Mouse (Mus musculus) kidney, adult 2 months (tissue): ENCODE measurements around the gene Gna12.

Source experiments
- CTCF ChIP-seq: fragments of 200-500 bp; conservative IDR thresholded peaks from 2 replicates; pipeline ENCODE4 v1.5.1; 2011; ENCODE audit warnings: low read depth, mild to moderate bottlenecking, control low read depth, low read length, moderate library complexity, mixed read lengths; ENCODE audit not compliant: insufficient read depth, insufficient read length
- POLR2A ChIP-seq: fragments of 200-500 bp; IDR thresholded peaks from one replicate; pipeline ENCODE4 v1.6.1; 2011; ENCODE audit warnings: low read depth, low read length, control low read depth

DNA sequence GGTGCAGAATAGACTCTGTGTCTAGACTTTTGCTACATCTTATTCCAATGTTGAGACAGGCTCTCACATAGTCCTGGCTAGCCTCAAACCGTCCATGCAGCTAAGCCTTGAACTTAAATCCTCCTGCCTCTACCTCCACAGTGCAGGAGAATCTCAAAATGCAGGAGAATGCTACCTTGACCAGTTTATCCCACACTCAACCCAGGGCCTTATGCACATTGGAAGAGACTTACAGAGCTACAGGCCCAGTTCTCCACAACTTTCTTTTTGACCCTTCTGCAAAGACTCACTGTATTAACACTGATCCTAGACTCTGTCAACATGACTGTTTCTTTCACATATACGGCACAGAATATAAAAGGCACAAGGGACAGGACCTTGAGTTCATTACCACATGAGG lies 1.9 kb downstream of the Gna12 start:
- TF ChIP-seq CTCF (no peak), POLR2A (no peak)
